Mouse (Mus musculus): Measurements from ENCODE around the gene Fam83f.

The Fam83f gene

GRCm38 (mm10) chr15:80671295-80672252 lies at the start of gene Fam83f:
TSS of gene Fam83f (plus strand) at chr15:80671847.
- TF ChIP-seq GATA4 (IDR thresholded peaks at IDR 0.05; ENCODE audit: insufficient replicate concordance, low read length): no peak

GRCm38 (mm10) chr15:80623171-80623837 lies 48.3 kb upstream of the Fam83f start:
- no peak for TF ChIP-seq GATA4 (IDR thresholded peaks at IDR 0.05; ENCODE audit: insufficient replicate concordance, low read length)

GRCm38 (mm10) chr15:80626472-80626871 lies 45.2 kb upstream of the Fam83f start:
- no peak for TF ChIP-seq GATA4 (IDR thresholded peaks at IDR 0.05; ENCODE audit: insufficient replicate concordance, low read length)

GRCm38 (mm10) chr15:80630147-80630546 lies 41.5 kb upstream of the Fam83f start:
- TF ChIP-seq GATA4 (IDR thresholded peaks at IDR 0.05; ENCODE audit: insufficient replicate concordance, low read length): no peak

GRCm38 (mm10) chr15:80630711-80631110 lies 40.9 kb upstream of the Fam83f start:
- TF ChIP-seq GATA4 (IDR thresholded peaks at IDR 0.05; ENCODE audit: insufficient replicate concordance, low read length): no peak

- TF ChIP-seq GATA4 (IDR thresholded peaks at IDR 0.05; ENCODE audit: insufficient replicate concordance, low read length): no peak
Observed at GRCm38 (mm10) chr15:80631311-80631710, 40.3 kb upstream of the Fam83f start.

GRCm38 (mm10) chr15:80632280-80632893 lies 39.3 kb upstream of the Fam83f start:
- no peak for TF ChIP-seq GATA4 (IDR thresholded peaks at IDR 0.05; ENCODE audit: insufficient replicate concordance, low read length)

GRCm38 (mm10) chr15:80634391-80635193 lies 37.1 kb upstream of the Fam83f start:
- TF ChIP-seq GATA4 (IDR thresholded peaks at IDR 0.05; ENCODE audit: insufficient replicate concordance, low read length): no peak

GRCm38 (mm10) chr15:80636757-80637372 lies 34.8 kb upstream of the Fam83f start:
- TF ChIP-seq GATA4 (IDR thresholded peaks at IDR 0.05; ENCODE audit: insufficient replicate concordance, low read length): no peak

- no peak for TF ChIP-seq GATA4 (IDR thresholded peaks at IDR 0.05; ENCODE audit: insufficient replicate concordance, low read length)
Observed at GRCm38 (mm10) chr15:80639071-80639702, 32.5 kb upstream of the Fam83f start.

- TF ChIP-seq GATA4 (IDR thresholded peaks at IDR 0.05; ENCODE audit: insufficient replicate concordance, low read length): no peak
Observed at GRCm38 (mm10) chr15:80639874-80640273, 31.8 kb upstream of the Fam83f start.

GRCm38 (mm10) chr15:80641702-80642435 lies 29.8 kb upstream of the Fam83f start:
- TF ChIP-seq GATA4 (IDR thresholded peaks at IDR 0.05; ENCODE audit: insufficient replicate concordance, low read length): no peak

All from liver, adult (tissue).